Mouse (Mus musculus): Measurements from ENCODE around the gene Clip3. TPM values are rescaled to one million over a fixed set of nuclear protein-coding genes. Genes with fewer than 3 reads are reported as not detected.

Gene Clip3
- polyA plus RNA-seq, 2 experiments: 55.1 to 106 TPM

GRCm38 (mm10) chr7:30286701-30287410 is 4.7 kb upstream of the Clip3 start:
- peaks cover 6% of the 10 kb centered on the region for H3K4me1 ChIP-seq (ENCODE audit: control insufficient read depth, insufficient read depth, low read length)
- no peak overlapping the region for H3K4me3 ChIP-seq (replicated peaks; ENCODE audit: low read length)
- no peaks in the 10 kb centered on the region for H3K36me3 ChIP-seq (ENCODE audit: control insufficient read depth, insufficient read depth, low read length)
- no peak for TF ChIP-seq POLR2A (IDR thresholded peaks at IDR 0.05; ENCODE audit: borderline replicate concordance, extremely low read depth, insufficient read depth, insufficient read length)
- WGBS: 55% methylated on average over 8 of the region's 8 CpGs
- no peaks in the 10 kb centered on the region for H3K27me3 ChIP-seq (ENCODE audit: control insufficient read depth, insufficient read depth, low read length)
- DNase-seq (ENCODE audit: low spot score) (no peak), ATAC-seq (ENCODE audit: low FRiP score, low read depth) (no peak)
- H3K9ac ChIP-seq (ENCODE audit: low read depth, low read length, severe bottlenecking): no peak overlapping the region
- no peaks in the 10 kb centered on the region for H3K9me3 ChIP-seq (ENCODE audit: control insufficient read depth, low read length)
- no peak overlapping the region for H3K27ac ChIP-seq (replicated peaks; ENCODE audit: low read depth, low read length)
- no peak overlapping the region for H3K4me2 ChIP-seq (replicated peaks; ENCODE audit: low read depth, low read length, severe bottlenecking)

- Histone ChIP-seq H3K9me3 (ENCODE audit: control insufficient read depth, low read length) (no peaks in the 10 kb centered on the region), H3K9ac (ENCODE audit: low read depth, low read length, severe bottlenecking) (no peak overlapping the region), H3K27me3 (ENCODE audit: control insufficient read depth, insufficient read depth, low read length) (no peaks in the 10 kb centered on the region), H3K36me3 (ENCODE audit: control insufficient read depth, insufficient read depth, low read length) (0 out of 2 replicates have a peak, but pooled peaks cover 4% of the 10 kb centered on the region), H3K27ac (replicated peaks; ENCODE audit: low read depth, low read length) (no peak overlapping the region), H3K4me2 (replicated peaks; ENCODE audit: low read depth, low read length, severe bottlenecking) (no peak overlapping the region), H3K4me3 (replicated peaks; ENCODE audit: low read length) (no peak overlapping the region), H3K4me1 (ENCODE audit: control insufficient read depth, insufficient read depth, low read length) (peaks cover 14% of the 10 kb centered on the region)
- no peak for ATAC-seq (ENCODE audit: low FRiP score, low read depth)
- no peak for TF ChIP-seq POLR2A (IDR thresholded peaks at IDR 0.05; ENCODE audit: borderline replicate concordance, extremely low read depth, insufficient read depth, insufficient read length)
- 74% methylated on average over 6 of the region's 6 CpGs for WGBS
- DNase-seq (ENCODE audit: low spot score): no peak
Observed at GRCm38 (mm10) chr7:30288046-30288445, 3.5 kb upstream of the Clip3 start.

- Histone ChIP-seq H3K4me1 (ENCODE audit: control insufficient read depth, insufficient read depth, low read length) (peaks cover 14% of the 10 kb centered on the region), H3K4me3 (replicated peaks; ENCODE audit: low read length) (no peak overlapping the region), H3K4me2 (replicated peaks; ENCODE audit: low read depth, low read length, severe bottlenecking) (no peak overlapping the region), H3K27ac (replicated peaks; ENCODE audit: low read depth, low read length) (peak overlapping the region; percentile 38; the same call in 1 of the 2 replicates), H3K36me3 (ENCODE audit: control insufficient read depth, insufficient read depth, low read length) (peaks cover 13% of the 10 kb centered on the region), H3K9ac (ENCODE audit: low read depth, low read length, severe bottlenecking) (no peak overlapping the region), H3K27me3 (ENCODE audit: control insufficient read depth, insufficient read depth, low read length) (no peaks in the 10 kb centered on the region), H3K9me3 (ENCODE audit: control insufficient read depth, low read length) (no peaks in the 10 kb centered on the region)
- no peak for TF ChIP-seq POLR2A (IDR thresholded peaks at IDR 0.05; ENCODE audit: borderline replicate concordance, extremely low read depth, insufficient read depth, insufficient read length)
- DNase-seq (ENCODE audit: low spot score) (no peak), ATAC-seq (ENCODE audit: low FRiP score, low read depth) (no peak)
- WGBS: 68% methylated on average over 7 of the region's 7 CpGs
Observed at GRCm38 (mm10) chr7:30289071-30289713, 2.3 kb upstream of the Clip3 start.

- DNase-seq (ENCODE audit: low spot score) (peak; percentile 67), ATAC-seq (ENCODE audit: low FRiP score, low read depth) (peak; percentile 80)
- H3K27ac ChIP-seq (replicated peaks; ENCODE audit: low read depth, low read length): 0 out of 2 replicates have a peak overlapping the region, but pooled peaks have one; percentile 38
- no peak overlapping the region for H3K4me2 ChIP-seq (replicated peaks; ENCODE audit: low read depth, low read length, severe bottlenecking)
- no peak for TF ChIP-seq POLR2A (IDR thresholded peaks at IDR 0.05; ENCODE audit: borderline replicate concordance, extremely low read depth, insufficient read depth, insufficient read length)
- peaks cover 14% of the 10 kb centered on the region for H3K4me1 ChIP-seq (ENCODE audit: control insufficient read depth, insufficient read depth, low read length)
- no peak overlapping the region for H3K4me3 ChIP-seq (replicated peaks; ENCODE audit: low read length)
- peaks cover 20% of the 10 kb centered on the region for H3K36me3 ChIP-seq (ENCODE audit: control insufficient read depth, insufficient read depth, low read length)
- H3K9ac ChIP-seq (ENCODE audit: low read depth, low read length, severe bottlenecking): no peak overlapping the region
- 50% methylated on average over 10 of the region's 10 CpGs for WGBS
- H3K27me3 ChIP-seq (ENCODE audit: control insufficient read depth, insufficient read depth, low read length): no peaks in the 10 kb centered on the region
- no peaks in the 10 kb centered on the region for H3K9me3 ChIP-seq (ENCODE audit: control insufficient read depth, low read length)
Observed at GRCm38 (mm10) chr7:30289714-30290399, 1.7 kb upstream of the Clip3 start.

- H3K9ac ChIP-seq (ENCODE audit: low read depth, low read length, severe bottlenecking): no peak overlapping the region
- WGBS: 83% methylated on average over 13 of the region's 13 CpGs
- H3K4me2 ChIP-seq (replicated peaks; ENCODE audit: low read depth, low read length, severe bottlenecking): no peak overlapping the region
- no peaks in the 10 kb centered on the region for H3K9me3 ChIP-seq (ENCODE audit: control insufficient read depth, low read length)
- ATAC-seq (ENCODE audit: low FRiP score, low read depth) (no peak), DNase-seq (ENCODE audit: low spot score) (no peak)
- H3K27ac ChIP-seq (replicated peaks; ENCODE audit: low read depth, low read length): no peak overlapping the region
- H3K36me3 ChIP-seq (ENCODE audit: control insufficient read depth, insufficient read depth, low read length): peaks cover 59% of the 10 kb centered on the region
- TF ChIP-seq POLR2A (IDR thresholded peaks at IDR 0.05; ENCODE audit: borderline replicate concordance, extremely low read depth, insufficient read depth, insufficient read length): no peak
- H3K4me1 ChIP-seq (ENCODE audit: control insufficient read depth, insufficient read depth, low read length): peaks cover 14% of the 10 kb centered on the region
- no peaks in the 10 kb centered on the region for H3K27me3 ChIP-seq (ENCODE audit: control insufficient read depth, insufficient read depth, low read length)
- H3K4me3 ChIP-seq (replicated peaks; ENCODE audit: low read length): no peak overlapping the region
Observed at GRCm38 (mm10) chr7:30293795-30294194, 2.3 kb downstream of the Clip3 start.
